Mouse (Mus musculus): Measurements from ENCODE around the gene Phrf1.

Phrf1 gene

DNA sequence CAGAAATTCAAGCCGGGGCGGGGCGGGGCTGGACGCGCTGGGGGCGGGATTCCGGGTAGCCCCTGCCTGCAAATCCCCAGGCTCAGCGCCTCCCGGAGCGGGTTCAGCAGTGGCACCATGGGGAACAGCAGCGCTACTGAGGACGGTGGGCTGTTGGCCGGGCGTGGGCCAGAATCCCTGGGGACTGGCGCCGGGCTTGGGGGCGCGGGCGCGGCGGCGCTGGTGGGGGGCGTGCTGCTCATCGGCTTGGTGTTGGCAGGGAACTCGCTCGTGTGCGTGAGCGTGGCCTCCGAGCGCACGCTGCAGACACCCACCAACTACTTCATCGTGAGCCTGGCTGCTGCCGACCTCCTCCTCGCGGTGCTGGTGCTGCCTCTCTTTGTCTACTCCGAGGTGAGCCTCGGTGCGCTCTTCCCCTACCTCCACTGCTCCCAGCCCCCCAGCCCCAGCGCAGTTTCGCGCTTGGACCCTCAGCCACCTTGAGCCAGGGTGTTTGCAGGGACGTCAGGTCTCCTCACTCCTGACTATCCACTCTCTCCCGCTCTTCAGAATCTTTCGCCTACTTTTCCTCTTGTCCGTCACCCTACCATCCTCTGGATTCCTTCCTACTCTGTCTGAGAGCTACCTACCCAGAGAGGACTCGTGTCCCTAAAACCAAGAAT lies 63.5 kb downstream of the Phrf1 start, which contains the start of gene Drd4:
Gene Drd4, plus strand, starts transcription at position 86 of the 662 bp plus-strand sequence.
- intact Hi-C loops (cut with DNase I): no loop called here

DNA sequence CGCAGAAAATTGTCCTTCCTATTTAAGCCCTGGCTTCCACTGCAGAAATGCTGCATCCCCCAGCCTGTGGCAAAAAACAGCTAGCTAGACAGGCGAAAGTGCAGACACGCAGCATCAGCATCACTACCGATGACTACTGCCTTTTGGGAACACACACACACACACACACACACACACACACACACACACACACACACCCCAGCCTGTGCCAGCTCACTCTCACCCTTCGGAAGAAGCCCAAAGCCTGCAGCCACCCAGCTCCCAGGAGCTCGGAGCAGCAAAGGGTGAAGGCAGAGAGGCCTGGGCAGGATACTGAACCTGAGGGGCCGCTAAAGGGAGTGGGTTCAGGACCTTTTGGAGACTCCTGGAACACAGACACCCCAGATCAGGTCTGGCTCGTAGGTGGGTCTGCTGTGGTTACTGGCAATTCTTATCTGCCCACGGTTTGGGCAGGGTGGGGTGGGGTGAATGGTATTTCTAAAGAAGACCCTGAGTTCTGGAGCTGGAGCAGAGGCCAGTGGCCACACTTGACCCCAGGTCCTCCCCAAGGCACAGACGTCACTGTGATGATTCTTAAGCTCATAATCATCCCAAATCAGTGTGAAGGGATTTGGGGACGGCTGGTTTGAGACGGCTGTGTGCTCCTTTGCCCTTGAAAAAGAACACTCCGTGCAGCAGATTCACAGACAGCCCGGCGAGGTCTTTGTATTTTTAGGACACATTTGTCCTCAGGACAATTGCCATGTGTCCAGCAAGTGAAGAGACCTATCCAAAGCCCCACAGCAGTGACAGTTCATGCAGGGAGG lies 64.2 kb downstream of the Phrf1 start:
- intact Hi-C loops (cut with DNase I): no loop called here

DNA sequence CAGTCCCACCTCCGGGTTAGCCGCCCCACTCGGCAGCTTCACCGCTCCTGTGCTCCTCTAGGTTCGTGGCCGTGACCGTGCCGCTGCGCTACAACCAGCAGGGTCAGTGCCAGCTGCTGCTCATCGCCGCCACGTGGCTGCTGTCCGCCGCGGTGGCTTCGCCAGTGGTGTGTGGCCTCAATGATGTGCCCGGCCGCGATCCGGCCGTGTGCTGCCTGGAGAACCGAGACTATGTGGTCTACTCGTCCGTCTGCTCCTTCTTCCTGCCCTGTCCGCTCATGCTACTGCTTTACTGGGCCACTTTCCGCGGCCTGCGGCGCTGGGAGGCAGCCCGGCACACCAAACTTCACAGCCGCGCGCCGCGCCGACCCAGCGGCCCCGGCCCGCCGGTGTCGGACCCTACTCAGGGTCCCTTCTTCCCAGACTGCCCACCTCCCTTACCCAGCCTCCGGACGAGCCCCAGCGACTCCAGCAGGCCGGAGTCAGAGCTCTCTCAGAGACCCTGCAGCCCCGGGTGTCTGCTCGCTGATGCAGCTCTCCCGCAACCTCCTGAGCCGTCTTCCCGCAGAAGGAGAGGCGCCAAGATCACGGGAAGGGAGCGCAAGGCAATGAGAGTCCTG lies 65.4 kb downstream of the Phrf1 start:
- intact Hi-C loops (cut with DNase I): no loop called here

DNA sequence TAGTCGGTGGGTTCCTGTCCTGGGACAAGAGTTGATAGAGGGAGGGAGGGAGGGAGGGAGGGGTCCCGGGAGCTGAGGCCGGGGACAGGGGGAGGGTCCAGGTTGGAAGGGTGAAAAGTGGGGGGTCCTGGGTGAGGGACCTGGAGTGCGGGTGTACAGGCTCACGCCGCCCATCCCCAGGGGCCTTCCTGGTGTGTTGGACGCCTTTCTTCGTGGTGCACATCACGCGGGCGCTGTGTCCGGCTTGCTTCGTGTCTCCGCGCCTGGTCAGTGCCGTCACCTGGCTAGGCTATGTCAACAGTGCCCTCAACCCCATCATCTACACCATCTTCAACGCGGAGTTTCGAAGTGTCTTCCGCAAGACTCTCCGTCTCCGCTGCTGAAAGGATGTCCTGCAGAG lies 65.9 kb downstream of the Phrf1 start:
- intact Hi-C loops (cut with DNase I): no loop called here

DNA sequence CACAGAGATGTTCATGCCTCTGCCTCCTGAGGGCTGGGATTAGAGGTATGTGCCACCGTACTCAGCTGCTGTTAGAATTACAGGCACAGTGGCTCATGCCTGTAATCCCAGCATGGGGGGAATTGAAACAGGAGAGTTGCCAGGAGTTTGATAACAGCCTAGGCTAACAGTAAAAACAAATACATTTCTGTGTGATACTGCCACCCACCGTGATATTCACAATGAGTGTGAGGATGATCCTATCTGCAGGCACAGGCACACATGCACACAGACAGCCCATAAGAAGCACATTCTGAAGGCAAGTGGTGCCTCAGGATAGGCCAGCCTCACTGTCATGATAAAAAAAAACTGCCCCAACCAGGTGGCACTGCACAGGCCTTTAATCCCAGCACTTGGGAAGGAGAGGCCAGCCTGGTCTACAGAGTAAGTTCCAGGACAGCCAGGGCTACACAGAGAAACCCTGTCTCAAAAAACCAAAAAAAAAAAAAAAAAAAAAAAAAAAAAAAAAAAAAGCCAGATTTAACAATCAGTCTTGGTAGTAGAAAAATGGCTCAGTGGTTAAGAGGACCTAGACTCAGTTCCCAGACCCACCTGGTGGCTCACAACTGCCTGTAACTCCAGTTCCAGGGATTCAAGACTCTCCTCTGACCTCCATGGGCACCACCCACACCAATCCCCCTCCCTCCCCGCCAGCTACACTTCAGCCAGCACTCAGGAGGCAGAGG lies 69.5 kb downstream of the Phrf1 start:
- intact Hi-C loops (cut with DNase I): no loop called here

DNA sequence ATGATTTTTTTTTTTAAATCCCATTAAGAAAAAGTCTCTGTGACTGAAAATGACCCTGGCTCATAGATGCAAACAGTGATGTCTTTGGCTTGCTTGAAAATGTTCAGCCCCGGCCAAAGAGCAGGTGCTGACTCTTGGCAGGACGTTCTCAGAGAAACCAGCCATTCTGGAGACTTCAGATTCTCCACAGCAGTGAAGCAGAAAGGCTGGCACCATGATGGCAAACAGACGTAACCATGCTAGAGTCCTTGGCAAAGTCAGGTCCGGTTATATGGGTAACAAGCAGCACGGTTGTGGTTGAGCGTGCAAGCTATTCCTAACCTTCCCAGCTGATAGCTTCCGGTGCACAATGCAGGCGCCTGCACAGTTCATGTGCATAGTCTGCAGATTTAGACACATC lies 70.6 kb downstream of the Phrf1 start:
- intact Hi-C loops (cut with DNase I): no loop called here

DNA sequence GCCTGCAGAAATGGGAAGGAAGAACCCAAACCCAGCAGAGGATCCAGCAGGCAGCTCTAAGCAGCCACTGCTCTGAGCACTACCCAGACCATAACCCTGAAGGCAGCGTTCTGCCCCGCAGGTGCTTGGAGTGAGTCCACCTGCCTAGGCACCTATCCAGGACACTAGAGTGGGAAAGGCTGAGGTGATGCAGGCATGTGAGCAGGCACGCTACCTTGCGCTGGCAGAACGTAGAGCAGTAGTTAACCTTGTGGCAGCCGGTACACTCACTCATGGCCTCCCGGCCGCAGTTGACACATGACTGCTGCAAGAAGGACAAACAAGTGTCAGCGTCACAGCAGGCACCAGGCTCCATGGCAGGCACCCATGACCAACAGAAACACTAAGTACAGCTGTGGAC lies 72.8 kb downstream of the Phrf1 start:
- intact Hi-C loops (cut with DNase I): no loop called here

DNA sequence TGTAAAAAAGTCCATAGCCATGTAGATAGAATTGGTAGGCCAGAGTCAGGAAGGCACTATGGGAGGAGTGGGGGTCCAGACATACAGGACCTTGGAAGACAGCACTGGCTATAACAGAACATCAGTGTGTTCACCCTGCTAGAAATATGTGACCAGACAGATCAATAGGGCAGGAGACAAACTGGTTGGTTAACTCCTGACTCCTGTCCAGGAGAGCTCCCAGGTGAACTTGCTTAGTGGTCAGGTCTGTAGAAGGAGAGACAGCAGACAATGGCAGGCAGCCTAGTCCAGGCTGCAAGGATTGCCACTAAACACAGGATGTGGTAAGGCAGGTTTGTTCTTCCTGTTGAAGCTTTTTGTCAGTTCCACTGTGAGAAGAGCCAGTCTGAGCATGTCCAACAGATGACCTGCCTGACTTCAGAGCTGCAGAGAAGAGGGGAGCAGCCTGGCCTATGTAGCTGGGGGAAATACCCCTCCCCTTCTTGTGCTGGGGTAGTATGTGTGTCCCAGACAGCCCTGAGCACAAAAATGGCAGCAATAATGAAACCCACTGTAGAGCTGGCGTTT lies 74.2 kb downstream of the Phrf1 start:
- intact Hi-C loops (cut with DNase I): no loop called here

DNA sequence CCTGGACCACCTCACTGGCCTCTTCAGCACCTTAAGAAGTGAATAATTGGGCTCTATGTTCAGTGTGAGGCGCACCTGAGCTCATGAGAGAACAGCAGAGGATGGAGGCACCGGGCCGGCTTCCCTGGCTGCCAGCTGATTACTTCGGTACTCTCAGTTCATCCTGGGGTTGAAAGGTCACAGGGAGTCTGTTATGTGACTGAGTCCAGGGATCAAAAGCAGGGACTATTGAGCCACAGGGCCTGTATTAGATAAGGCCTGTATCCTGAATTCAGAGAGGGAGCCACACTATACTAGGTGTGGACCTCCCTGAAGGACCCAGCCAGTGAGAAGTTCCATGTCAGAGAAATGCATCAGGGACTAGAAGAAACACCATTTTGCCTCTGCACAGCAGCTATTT lies 76.0 kb downstream of the Phrf1 start:
- intact Hi-C loops (cut with DNase I): no loop called here

Small RNAs within 50 kb of the gene (microRNA-seq; reads per million reads assigned to microRNA genes)
- gene Mir210: 179 to 300 reads per million in 2 experiments

Measured in adrenal gland (tissue).